Mouse (Mus musculus): ENCODE results near the gene Zfp706. TPM values are rescaled to one million over a fixed set of nuclear protein-coding genes. Genes with fewer than 3 reads are reported as not detected.

The Zfp706 gene
- total and polyA plus RNA-seq, 3 experiments: 33.1 to 261 (median 64.0) TPM

DNA sequence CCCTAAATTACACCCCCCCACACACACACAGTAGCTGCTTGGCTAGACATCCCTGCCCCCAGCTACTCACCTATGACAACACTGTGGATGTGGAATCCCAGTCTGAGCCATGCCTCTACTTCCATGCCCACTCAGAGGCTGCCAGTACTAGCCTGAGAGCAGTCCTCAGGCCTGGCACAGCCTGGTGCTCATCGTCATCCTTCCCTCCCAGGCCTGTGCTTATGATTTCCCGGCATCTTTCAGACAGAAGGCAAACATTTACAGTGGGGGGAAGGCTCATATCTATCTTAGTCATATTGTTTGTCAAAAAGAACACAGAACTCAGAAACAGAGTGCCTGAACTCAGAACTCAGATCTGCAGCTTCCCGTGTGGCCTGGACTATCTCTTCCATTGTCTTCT, 23.4 kb upstream of the Zfp706 start:
- no peaks in the 10 kb centered on the region for H3K79me2 ChIP-seq (ENCODE audit: control insufficient read depth, insufficient read depth, low read length, poor library complexity)
- H3K36me3 ChIP-seq (ENCODE audit: control insufficient read depth in 1 of 2, insufficient read depth in 2 of 2, low read length in 2 of 2): peaks cover 0 to 3% of the 10 kb centered on the region in 2 experiments; a peak in 1 of 4 replicates
- H3K9me3 ChIP-seq (replicated peaks; ENCODE audit: insufficient read depth, low read length): no peaks in the 10 kb centered on the region
- H3K4me1 ChIP-seq (ENCODE audit: control insufficient read depth in 1 of 2, insufficient read depth in 2 of 2, low read length in 2 of 2): peaks cover 3 to 5% of the 10 kb centered on the region in 2 experiments; a peak in 1 of 4 replicates
- TF ChIP-seq TAL1 (IDR thresholded peaks at IDR 0.05; ENCODE audit: low read length) (no peak), MAFK (IDR thresholded peaks at IDR 0.05; ENCODE audit: borderline replicate concordance, low read depth, low read length) (no peak), MXI1 (IDR thresholded peaks at IDR 0.05; ENCODE audit: low read depth, low read length) (no peak), ETS1 (IDR thresholded peaks at IDR 0.05; ENCODE audit: low read depth, low read length) (no peak), MYC (IDR thresholded peaks at IDR 0.05; ENCODE audit: low read depth, low read length) (no peak), UBTF (IDR thresholded peaks at IDR 0.05; ENCODE audit: borderline replicate concordance, insufficient read depth, low read depth, low read length) (no peak), EP300 (IDR thresholded peaks at IDR 0.05; ENCODE audit: low read depth in 1 of 2, low read length in 2 of 2) (no peak), RCOR1 (IDR thresholded peaks at IDR 0.05; ENCODE audit: low read depth, low read length) (no peak), ELF1 (IDR thresholded peaks at IDR 0.05; ENCODE audit: low read depth, low read length) (no peak), KAT2A (conservative IDR thresholded peaks at IDR 0.05; ENCODE audit: low read depth, low read length) (no peak), POLR2A (IDR thresholded peaks at IDR 0.05; ENCODE audit: control insufficient read depth in 1 of 2, insufficient read depth in 1 of 2, low read depth in 1 of 2, low read length in 2 of 2, poor library complexity in 1 of 2) (no peak), CHD2 (IDR thresholded peaks at IDR 0.05; ENCODE audit: low read length) (no peak), NELFE (IDR thresholded peaks at IDR 0.05; ENCODE audit: low read depth, low read length) (no peak), POLR2AphosphoS5 (IDR thresholded peaks at IDR 0.05; ENCODE audit: borderline replicate concordance, low read depth, low read length) (no peak)
- no peak overlapping the region for H3K27ac ChIP-seq (ENCODE audit: control insufficient read depth, low read depth, low read length)
- no peak overlapping the region for H3K9ac ChIP-seq (ENCODE audit: control insufficient read depth, low read depth, low read length, poor library complexity, severe bottlenecking)
- H3K4me3 ChIP-seq (ENCODE audit: control insufficient read depth in 1 of 2, insufficient read depth in 1 of 2, low read depth in 2 of 2, low read length in 2 of 2): no peak overlapping the region
- H3K27me3 ChIP-seq (ENCODE audit: control insufficient read depth in 1 of 2, insufficient read depth in 2 of 2, low read length in 2 of 2): no peaks in the 10 kb centered on the region
- DNase-seq (ENCODE audit: low read depth, low spot score): no peak

DNA sequence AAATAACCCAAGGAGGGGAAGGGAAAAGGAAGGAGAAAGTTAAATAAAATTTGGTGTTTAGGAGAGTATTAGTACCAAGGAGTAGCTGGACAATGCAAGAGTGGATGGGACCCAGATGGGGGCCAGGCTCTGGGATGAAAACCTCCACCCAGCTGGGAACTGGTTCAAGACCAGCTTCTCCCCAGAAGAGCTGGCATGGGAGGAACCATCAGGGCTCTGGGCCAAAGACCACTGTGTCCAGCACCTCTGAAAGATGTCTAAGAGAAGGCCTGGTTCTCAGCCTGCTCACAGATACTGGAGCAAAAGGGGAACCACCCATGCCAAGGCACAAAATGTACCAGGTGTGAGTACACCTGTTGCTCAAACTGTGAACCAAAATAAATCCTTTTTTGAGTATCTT, 20.4 kb upstream of the Zfp706 start:
- DNase-seq (ENCODE audit: low read depth, low spot score): no peak
- Histone ChIP-seq H3K4me3 (ENCODE audit: control insufficient read depth in 1 of 2, insufficient read depth in 1 of 2, low read depth in 2 of 2, low read length in 2 of 2) (no peak overlapping the region), H3K4me1 (ENCODE audit: control insufficient read depth in 1 of 2, insufficient read depth in 2 of 2, low read length in 2 of 2) (peaks cover 3 to 5% of the 10 kb centered on the region in 2 experiments; a peak in 1 of 4 replicates), H3K9ac (ENCODE audit: control insufficient read depth, low read depth, low read length, poor library complexity, severe bottlenecking) (no peak overlapping the region), H3K9me3 (replicated peaks; ENCODE audit: insufficient read depth, low read length) (no peaks in the 10 kb centered on the region), H3K27me3 (ENCODE audit: control insufficient read depth in 1 of 2, insufficient read depth in 2 of 2, low read length in 2 of 2) (no peaks in the 10 kb centered on the region), H3K36me3 (ENCODE audit: control insufficient read depth in 1 of 2, insufficient read depth in 2 of 2, low read length in 2 of 2) (peaks cover 0 to 3% of the 10 kb centered on the region in 2 experiments; a peak in 1 of 4 replicates), H3K79me2 (ENCODE audit: control insufficient read depth, insufficient read depth, low read length, poor library complexity) (no peaks in the 10 kb centered on the region), H3K27ac (ENCODE audit: control insufficient read depth, low read depth, low read length) (no peak overlapping the region)
- no peak for TF ChIP-seq POLR2A (IDR thresholded peaks at IDR 0.05; ENCODE audit: control insufficient read depth in 1 of 2, insufficient read depth in 1 of 2, low read depth in 1 of 2, low read length in 2 of 2, poor library complexity in 1 of 2)
- TF ChIP-seq ZMIZ1 (IDR thresholded peaks at IDR 0.05; ENCODE audit: low read depth, low read length): no peak
- TF ChIP-seq ZC3H11A (IDR thresholded peaks at IDR 0.05; ENCODE audit: low read depth, low read length): no peak

Measured in MEL (cell line).